10 mouse cellular contexts compared by ENCODE assay signal in the genomic region with DNA sequence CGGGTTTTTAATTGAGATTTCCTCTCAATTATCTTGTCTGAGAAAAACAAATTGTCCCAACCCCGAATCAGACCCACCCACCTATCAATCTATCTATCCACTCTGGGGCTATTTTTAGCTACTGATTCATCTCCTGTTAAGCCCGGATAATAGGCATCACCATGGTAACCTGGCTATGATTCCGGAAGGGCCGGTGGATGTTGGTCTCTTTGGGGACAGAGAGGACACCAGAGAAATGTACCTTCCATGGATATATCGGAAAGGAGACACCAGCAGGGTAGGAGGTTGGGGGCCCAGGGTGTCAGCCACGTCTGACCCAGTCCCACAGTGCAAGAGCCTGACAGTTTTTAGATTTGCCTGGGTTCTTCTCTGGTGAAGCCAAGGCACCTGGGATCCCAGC. TPM values are rescaled to one million over a fixed set of nuclear protein-coding genes. Genes with fewer than 3 reads are reported as not detected.
DNase-seq lines count a peak whose midpoint lies in the region; ATAC-seq lines count a peak whose summit lies in the region.
"Had no signal": no experiment of that assay in that cellular context is flagged by ENCODE, and none has a peak within 500 bp of the region (broad histone marks: within the 10 kb centered on the region; RNA-seq: fewer than 3 reads in every experiment).

No protein-coding gene starts in this region.

- H3K9ac ChIP-seq in intestine, embryonic 15.5 days = no peak overlapping the region
- H3K9ac ChIP-seq in intestine, embryonic 16.5 days (ENCODE audit: low read depth, low read length) = no peak overlapping the region
- H3K9ac ChIP-seq in forebrain, embryonic 14.5 days (ENCODE audit: low read length) = no peak overlapping the region
- H3K9ac ChIP-seq in midbrain, embryonic 15.5 days = no peak overlapping the region

- no peak for ATAC-seq in intestine, embryonic 15.5 days
- ATAC-seq in intestine, embryonic 16.5 days = no peak
- ATAC-seq in forebrain, embryonic 14.5 days = 0 out of 2 replicates have a peak, but pooled peaks have one; percentile 13
- peak; percentile 83 for ATAC-seq in midbrain, embryonic 15.5 days (replicated peaks)

- H3K4me2 ChIP-seq in intestine, embryonic 15.5 days (replicated peaks) = no peak overlapping the region
- H3K4me2 ChIP-seq in intestine, embryonic 16.5 days (ENCODE audit: low read depth, low read length) = no peak overlapping the region
- H3K4me2 ChIP-seq in forebrain, embryonic 14.5 days (ENCODE audit: low read length) = peak overlapping the region; percentile 6; the same call in 1 of the 2 replicates
- peak overlapping the region; percentile 14 for H3K4me2 ChIP-seq in midbrain, embryonic 15.5 days

- peak overlapping the region; percentile 32; the same call in 1 of the 2 replicates for H3K27ac ChIP-seq in intestine, embryonic 15.5 days
- H3K27ac ChIP-seq in intestine, embryonic 16.5 days (ENCODE audit: low read length) = no peak overlapping the region
- H3K27ac ChIP-seq in forebrain, embryonic 14.5 days (ENCODE audit: low read depth, low read length) = peak overlapping the region; percentile 74
- peak overlapping the region; percentile 80 for H3K27ac ChIP-seq in midbrain, embryonic 15.5 days

- H3K27me3 ChIP-seq in intestine, embryonic 15.5 days (replicated peaks) = no peaks in the 10 kb centered on the region
- no peaks in the 10 kb centered on the region for H3K27me3 ChIP-seq in intestine, embryonic 16.5 days (replicated peaks; ENCODE audit: control insufficient read depth, insufficient read depth, low read length)
- H3K27me3 ChIP-seq in forebrain, embryonic 14.5 days (replicated peaks; ENCODE audit: control insufficient read depth, insufficient read depth, low read length) = no peaks in the 10 kb centered on the region
- no peaks in the 10 kb centered on the region for H3K27me3 ChIP-seq in midbrain, embryonic 15.5 days (replicated peaks)

- H3K36me3 ChIP-seq in intestine, embryonic 15.5 days = no peaks in the 10 kb centered on the region
- no peaks in the 10 kb centered on the region for H3K36me3 ChIP-seq in intestine, embryonic 16.5 days (ENCODE audit: control insufficient read depth, insufficient read depth, low read length)
- H3K36me3 ChIP-seq in forebrain, embryonic 14.5 days (ENCODE audit: control insufficient read depth, insufficient read depth, low read length) = no peaks in the 10 kb centered on the region
- H3K36me3 ChIP-seq in midbrain, embryonic 15.5 days (replicated peaks) = no peaks in the 10 kb centered on the region

- peaks cover 9% of the 10 kb centered on the region; the same call in 1 of the 2 replicates for H3K4me1 ChIP-seq in intestine, embryonic 15.5 days (replicated peaks)
- peaks cover 14% of the 10 kb centered on the region for H3K4me1 ChIP-seq in intestine, embryonic 16.5 days (ENCODE audit: control insufficient read depth, insufficient read depth, low read length)
- peaks cover 24% of the 10 kb centered on the region for H3K4me1 ChIP-seq in forebrain, embryonic 14.5 days (ENCODE audit: control insufficient read depth, insufficient read depth, low read length)
- H3K4me1 ChIP-seq in midbrain, embryonic 15.5 days = peaks cover 29% of the 10 kb centered on the region

- DNase-seq in adrenal gland, postnatal 36 days = peak; percentile 43 to 57
- DNase-seq in forebrain, embryonic 14.5 days (ENCODE audit: low spot score) = peak; percentile 81
- no peak for DNase-seq in liver
- no peak for DNase-seq in thymus, postnatal 10 days (ENCODE audit: low spot score in 2 of 2)
- DNase-seq in testis, postnatal 14 days (ENCODE audit: low spot score) = no peak
- DNase-seq: kidney, adult 11 months; lung, adult 18-20 months had no signal

- H3K9me3 ChIP-seq in intestine, embryonic 15.5 days = no peaks in the 10 kb centered on the region
- H3K9me3 ChIP-seq in intestine, embryonic 16.5 days (ENCODE audit: control insufficient read depth, low read length) = no peaks in the 10 kb centered on the region
- H3K9me3 ChIP-seq in forebrain, embryonic 14.5 days (replicated peaks; ENCODE audit: control insufficient read depth, low read length) = 0 out of 2 replicates have a peak, but pooled peaks cover 2% of the 10 kb centered on the region
- no peaks in the 10 kb centered on the region for H3K9me3 ChIP-seq in midbrain, embryonic 15.5 days

- no peak overlapping the region for H3K4me3 ChIP-seq in intestine, embryonic 15.5 days (replicated peaks)
- H3K4me3 ChIP-seq in intestine, embryonic 16.5 days (ENCODE audit: low read length) = no peak overlapping the region
- H3K4me3 ChIP-seq in forebrain, embryonic 14.5 days (ENCODE audit: low read depth, low read length) = no peak overlapping the region
- H3K4me3 ChIP-seq in midbrain, embryonic 15.5 days = peak overlapping the region; percentile 3; the same call in 1 of the 2 replicates

- WGBS in intestine, embryonic 15.5 days = 38% methylated on average over 7 of the region's 7 CpGs
- 32% methylated on average over 7 of the region's 7 CpGs for WGBS in intestine, embryonic 16.5 days
- 5% methylated on average over 7 of the region's 7 CpGs for WGBS in forebrain, embryonic 14.5 days
- 14% methylated on average over 7 of the region's 7 CpGs for WGBS in midbrain, embryonic 15.5 days

RNA-seq across cellular contexts. Expression of gene Cpne7, which starts 18.2 kb away (rescaled TPM):
- 0.98 and 1.3 TPM in 2 replicates for polyA plus RNA-seq in intestine, embryonic 15.5 days (2015; fragmentation: Nextera tagmentation; extraction: Ambion mirVana)
- 0.78 and 0.93 TPM in 2 replicates for polyA plus RNA-seq in intestine, embryonic 16.5 days (2015; fragmentation: Nextera tagmentation; extraction: Ambion mirVana)
- 1 to 10 TPM; 3.6 to 5.0 TPM for total RNA-seq in adrenal gland, postnatal 36 days (2021)
- 1.0 and 2.7 TPM in 2 replicates for polyA plus RNA-seq in forebrain, embryonic 14.5 days (2014; fragmentation: Nextera tagmentation; extraction: Ambion mirVana)
- polyA plus RNA-seq in midbrain, embryonic 15.5 days (2015; fragmentation: Nextera tagmentation; extraction: Ambion mirVana) = 8.1 TPM in 2 replicates

RNA-seq across cellular contexts. Expression of gene Sult5a1, which starts 22.7 kb away (rescaled TPM):
- polyA plus RNA-seq in intestine, embryonic 15.5 days (2015; fragmentation: Nextera tagmentation; extraction: Ambion mirVana) = 12.1 and 12.3 TPM in 2 replicates
- polyA plus RNA-seq in intestine, embryonic 16.5 days (2015; fragmentation: Nextera tagmentation; extraction: Ambion mirVana) = 9.3 and 9.6 TPM in 2 replicates
- 1 to 10 TPM; 5.6 to 5.8 TPM for total RNA-seq in adrenal gland, postnatal 36 days (2021)
- 0.33 and 0.93 TPM in 2 replicates for polyA plus RNA-seq in forebrain, embryonic 14.5 days (2014; fragmentation: Nextera tagmentation; extraction: Ambion mirVana)
- 1.6 and 2.1 TPM in 2 replicates for polyA plus RNA-seq in midbrain, embryonic 15.5 days (2015; fragmentation: Nextera tagmentation; extraction: Ambion mirVana)

RNA-seq across cellular contexts. Expression of gene Rpl13, which starts 33.3 kb away (rescaled TPM):
- 1,399 and 1,578 TPM in 2 replicates for polyA plus RNA-seq in intestine, embryonic 15.5 days (2015; fragmentation: Nextera tagmentation; extraction: Ambion mirVana)
- 1,403 and 1,521 TPM in 2 replicates for polyA plus RNA-seq in intestine, embryonic 16.5 days (2015; fragmentation: Nextera tagmentation; extraction: Ambion mirVana)
- total RNA-seq in adrenal gland, postnatal 36 days (2021) = 100 to 1,000 TPM; 706 to 750 TPM
- polyA plus RNA-seq in forebrain, embryonic 14.5 days (2014; fragmentation: Nextera tagmentation; extraction: Ambion mirVana) = 1,075 and 1,254 TPM in 2 replicates
- 632 and 634 TPM in 2 replicates for polyA plus RNA-seq in midbrain, embryonic 15.5 days (2015; fragmentation: Nextera tagmentation; extraction: Ambion mirVana)

RNA-seq across cellular contexts. Expression of gene Dpep1, which starts 50.6 kb away (rescaled TPM):
- 3.9 and 5.4 TPM in 2 replicates for polyA plus RNA-seq in intestine, embryonic 15.5 days (2015; fragmentation: Nextera tagmentation; extraction: Ambion mirVana)
- 7.5 and 12.6 TPM in 2 replicates for polyA plus RNA-seq in intestine, embryonic 16.5 days (2015; fragmentation: Nextera tagmentation; extraction: Ambion mirVana)
- total RNA-seq in adrenal gland, postnatal 36 days (2021) = 10 to 100 TPM; 39.9 to 47.2 TPM
- polyA plus RNA-seq in forebrain, embryonic 14.5 days (2014; fragmentation: Nextera tagmentation; extraction: Ambion mirVana) = not detected in 2 replicates
- polyA plus RNA-seq in midbrain, embryonic 15.5 days (2015; fragmentation: Nextera tagmentation; extraction: Ambion mirVana) = 0.13 and 0.19 TPM in 2 replicates

Comparison
In these comparisons a context has a peak if more than half of its experiments do, and no peak if none do; other contexts are left out.
1. ATAC-seq: peak in forebrain, embryonic 14.5 days (single experiment) and midbrain, embryonic 15.5 days (single experiment); none in intestine, embryonic 15.5 days (single experiment) and intestine, embryonic 16.5 days (single experiment).
2. H3K4me2 ChIP-seq: peak in forebrain, embryonic 14.5 days (single experiment) and midbrain, embryonic 15.5 days (single experiment); none in intestine, embryonic 15.5 days (single experiment) and intestine, embryonic 16.5 days (single experiment).
3. DNase-seq: peak in adrenal gland, postnatal 36 days (2 of 2) and forebrain, embryonic 14.5 days (single experiment); none in liver (single experiment), thymus, postnatal 10 days (0 of 2) and testis, postnatal 14 days (single experiment).